ENCODE assay signal across 10 mouse cellular contexts in genomic region chr2:123386773-123387604, GRCm38 (mm10).
A peak's percentile ranks its signal among the peaks of the same experiment; 100 is the strongest.
DNase-seq lines count a peak whose midpoint lies in the region; ATAC-seq lines count a peak whose summit lies in the region.
"Had no signal": no experiment of that assay in that cellular context is flagged by ENCODE, and none has a peak within 500 bp of the region (broad histone marks: within the 10 kb centered on the region; RNA-seq: fewer than 3 reads in every experiment).

No protein-coding gene starts in this region.

- DNase-seq in left cerebral cortex, adult 11 months (ENCODE audit: low spot score) = peak; percentile 1
- no peak for DNase-seq in left cerebral cortex, postnatal 36 days (ENCODE audit: low spot score in 2 of 2)
- peak; percentile 10 for DNase-seq in cerebellum, adult 18-20 months
- DNase-seq in hindbrain, embryonic 14.5 days (ENCODE audit: low spot score) = no peak
- DNase-seq in liver, embryonic 11.5 days (ENCODE audit: low spot score) = no peak
- DNase-seq: kidney, adult 18-20 months had no signal

- WGBS in hindbrain, embryonic 14.5 days = 69% methylated on average over 7 of the region's 7 CpGs
- WGBS in midbrain, embryonic 16.5 days = 46% methylated on average over 7 of the region's 7 CpGs
- 59% methylated on average over 7 of the region's 7 CpGs for whole genome bisulfite sequencing in liver, embryonic 11.5 days
- 74% methylated on average over 7 of the region's 7 CpGs for WGBS in kidney, embryonic 15.5 days

- no peak overlapping the region for H3K4me2 ChIP-seq in hindbrain, embryonic 14.5 days (replicated peaks)
- H3K4me2 ChIP-seq in midbrain, embryonic 16.5 days (ENCODE audit: low read length) = no peak overlapping the region
- no peak overlapping the region for H3K4me2 ChIP-seq in liver, embryonic 11.5 days
- H3K4me2 ChIP-seq in kidney, embryonic 15.5 days = no peak overlapping the region
- H3K4me2 ChIP-seq: heart, embryonic 12.5 days had no signal

- no peak overlapping the region for H3K4me3 ChIP-seq in hindbrain, embryonic 14.5 days (replicated peaks; ENCODE audit: low read length)
- no peak overlapping the region for H3K4me3 ChIP-seq in midbrain, embryonic 16.5 days (ENCODE audit: low read depth, low read length)
- no peak overlapping the region for H3K4me3 ChIP-seq in liver, embryonic 11.5 days (ENCODE audit: low read depth, low read length)
- no peak overlapping the region for H3K4me3 ChIP-seq in kidney, embryonic 15.5 days (replicated peaks)
- H3K4me3 ChIP-seq: heart, embryonic 12.5 days; limb, embryonic 10.5 days had no signal

- intact Hi-C loops in left cerebral cortex, postnatal 36 days (cut with DNase I) = no loop called here

- ATAC-seq in hindbrain, embryonic 14.5 days (ENCODE audit: low FRiP score) = peak; percentile 82
- ATAC-seq in midbrain, embryonic 16.5 days = peak; percentile 72
- ATAC-seq in liver, embryonic 11.5 days (replicated peaks; ENCODE audit: low FRiP score) = no peak
- no peak for ATAC-seq in kidney, embryonic 15.5 days (replicated peaks; ENCODE audit: low FRiP score)

- no peaks in the 10 kb centered on the region for H3K4me1 ChIP-seq in hindbrain, embryonic 14.5 days (replicated peaks; ENCODE audit: control insufficient read depth, insufficient read depth, low read length)
- H3K4me1 ChIP-seq in midbrain, embryonic 16.5 days (ENCODE audit: control insufficient read depth, insufficient read depth, low read length) = no peaks in the 10 kb centered on the region
- no peaks in the 10 kb centered on the region for H3K4me1 ChIP-seq in liver, embryonic 11.5 days (replicated peaks; ENCODE audit: control insufficient read depth, insufficient read depth, low read length)
- H3K4me1 ChIP-seq in kidney, embryonic 15.5 days = no peaks in the 10 kb centered on the region
- H3K4me1 ChIP-seq: heart, embryonic 12.5 days had no signal

- no peaks in the 10 kb centered on the region for H3K9me3 ChIP-seq in hindbrain, embryonic 14.5 days (ENCODE audit: control insufficient read depth, low read length)
- H3K9me3 ChIP-seq in midbrain, embryonic 16.5 days (replicated peaks; ENCODE audit: control insufficient read depth, low read length, poor library complexity, severe bottlenecking) = no peaks in the 10 kb centered on the region
- no peaks in the 10 kb centered on the region for H3K9me3 ChIP-seq in liver, embryonic 11.5 days (ENCODE audit: control insufficient read depth, low read length)
- no peaks in the 10 kb centered on the region for H3K9me3 ChIP-seq in kidney, embryonic 15.5 days (replicated peaks)
- H3K9me3 ChIP-seq: heart, embryonic 12.5 days; limb, embryonic 10.5 days had no signal

- H3K36me3 ChIP-seq in hindbrain, embryonic 14.5 days (replicated peaks; ENCODE audit: control insufficient read depth, insufficient read depth) = no peaks in the 10 kb centered on the region
- H3K36me3 ChIP-seq in midbrain, embryonic 16.5 days (ENCODE audit: control insufficient read depth, insufficient read depth, low read length) = no peaks in the 10 kb centered on the region
- H3K36me3 ChIP-seq in liver, embryonic 11.5 days (ENCODE audit: control insufficient read depth, insufficient read depth, low read length) = no peaks in the 10 kb centered on the region
- no peaks in the 10 kb centered on the region for H3K36me3 ChIP-seq in kidney, embryonic 15.5 days
- H3K36me3 ChIP-seq: heart, embryonic 12.5 days; limb, embryonic 10.5 days had no signal

- H3K27ac ChIP-seq in hindbrain, embryonic 14.5 days = peak overlapping the region; percentile 52; the same call in 1 of the 2 replicates
- no peak overlapping the region; the same call in 1 of the 2 replicates for H3K27ac ChIP-seq in midbrain, embryonic 16.5 days (ENCODE audit: low read length)
- H3K27ac ChIP-seq in liver, embryonic 11.5 days (ENCODE audit: low read depth, low read length) = no peak overlapping the region
- H3K27ac ChIP-seq in kidney, embryonic 15.5 days = no peak overlapping the region
- H3K27ac ChIP-seq: limb, embryonic 10.5 days had no signal

- H3K9ac ChIP-seq in hindbrain, embryonic 14.5 days = no peak overlapping the region
- H3K9ac ChIP-seq in midbrain, embryonic 16.5 days (ENCODE audit: low read depth, low read length) = no peak overlapping the region
- no peak overlapping the region for H3K9ac ChIP-seq in liver, embryonic 11.5 days (ENCODE audit: low read depth, low read length)
- no peak overlapping the region for H3K9ac ChIP-seq in kidney, embryonic 15.5 days
- H3K9ac ChIP-seq: heart, embryonic 12.5 days had no signal

- no peaks in the 10 kb centered on the region for H3K27me3 ChIP-seq in hindbrain, embryonic 14.5 days (ENCODE audit: control insufficient read depth, insufficient read depth, low read length)
- no peaks in the 10 kb centered on the region for H3K27me3 ChIP-seq in midbrain, embryonic 16.5 days (ENCODE audit: control insufficient read depth, insufficient read depth, low read depth, low read length)
- H3K27me3 ChIP-seq in liver, embryonic 11.5 days (replicated peaks; ENCODE audit: control insufficient read depth, insufficient read depth, low read length) = no peaks in the 10 kb centered on the region
- H3K27me3 ChIP-seq in kidney, embryonic 15.5 days = no peaks in the 10 kb centered on the region
- H3K27me3 ChIP-seq: heart, embryonic 12.5 days had no signal

Comparison
In these comparisons a context has a peak if more than half of its experiments do, and no peak if none do; other contexts are left out.
1. DNase-seq: peak in left cerebral cortex, adult 11 months (single experiment) and cerebellum, adult 18-20 months (2 of 2); none in left cerebral cortex, postnatal 36 days (0 of 2), hindbrain, embryonic 14.5 days (single experiment) and liver, embryonic 11.5 days (single experiment).
2. ATAC-seq: peak in hindbrain, embryonic 14.5 days (single experiment) and midbrain, embryonic 16.5 days (single experiment); none in liver, embryonic 11.5 days (single experiment) and kidney, embryonic 15.5 days (single experiment).